Mouse (Mus musculus): Measurements from ENCODE around the gene Sox6. TPM values are rescaled to one million over a fixed set of nuclear protein-coding genes. Genes with fewer than 3 reads are reported as not detected.
A peak's percentile ranks its signal among the peaks of the same experiment; 100 is the strongest.

Sox6 gene
- polyA plus RNA-seq, 1 experiment from 2014 or later = 37.1 TPM

DNA sequence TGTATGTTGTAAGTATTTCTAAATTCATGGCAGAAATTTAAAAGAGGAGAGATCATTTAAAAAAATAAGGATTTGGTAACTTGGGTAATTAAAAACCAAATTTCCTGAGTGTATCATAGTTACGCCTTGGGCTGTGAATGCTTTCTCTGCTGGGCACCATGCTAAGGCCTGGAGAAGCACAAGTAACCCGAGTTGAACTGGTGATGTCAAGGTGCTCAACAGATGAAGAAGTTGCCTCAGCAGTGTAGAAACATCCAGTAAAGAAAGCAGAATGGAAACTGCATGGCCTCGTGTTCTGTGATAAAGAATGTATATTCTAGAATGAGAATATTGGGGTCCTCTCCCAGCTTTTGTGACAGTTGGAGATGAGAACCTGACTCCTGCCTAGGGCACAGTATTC, 85.5 kb downstream of the Sox6 start:
- ATAC-seq (replicated peaks; ENCODE audit: low FRiP score) (no peak), DNase-seq (ENCODE audit: low spot score) (no peak)
- H3K27ac ChIP-seq (ENCODE audit: low read depth, low read length) = no peak overlapping the region
- 72% methylated on average over 3 of the region's 3 CpGs for WGBS
- no peaks in the 10 kb centered on the region for H3K9me3 ChIP-seq (ENCODE audit: control insufficient read depth, low read length)
- H3K4me1 ChIP-seq (replicated peaks; ENCODE audit: control insufficient read depth, insufficient read depth, low read length) = peaks cover 8% of the 10 kb centered on the region; the same call in 1 of the 2 replicates
- no peak overlapping the region for H3K4me2 ChIP-seq
- H3K27me3 ChIP-seq (replicated peaks; ENCODE audit: control insufficient read depth, insufficient read depth, low read length) = no peaks in the 10 kb centered on the region
- H3K9ac ChIP-seq (ENCODE audit: low read depth, low read length) = no peak overlapping the region
- no peak overlapping the region for H3K4me3 ChIP-seq (ENCODE audit: low read depth, low read length)
- no peaks in the 10 kb centered on the region for H3K36me3 ChIP-seq (ENCODE audit: control insufficient read depth, insufficient read depth, low read length)

DNA sequence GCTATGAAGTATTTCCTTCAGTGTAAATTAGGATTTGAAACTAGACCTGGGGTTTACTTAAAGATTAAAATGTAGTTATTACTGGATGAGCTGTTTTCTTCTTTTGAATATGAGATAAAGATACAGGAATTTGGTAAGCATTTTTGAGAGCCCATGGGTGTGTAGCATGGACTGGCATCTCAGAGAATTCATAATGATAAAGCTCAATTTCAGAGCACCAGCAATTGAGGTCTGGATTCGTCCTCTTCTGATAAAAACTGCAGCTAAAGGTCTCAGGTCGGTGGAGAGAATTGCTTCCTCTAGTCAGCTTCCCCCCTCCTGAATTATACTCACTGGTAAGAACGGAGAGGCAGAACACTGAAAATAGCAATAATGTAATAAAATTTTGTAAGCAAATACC, 86.4 kb downstream of the Sox6 start:
- Histone ChIP-seq H3K27me3 (replicated peaks; ENCODE audit: control insufficient read depth, insufficient read depth, low read length) (no peaks in the 10 kb centered on the region), H3K36me3 (ENCODE audit: control insufficient read depth, insufficient read depth, low read length) (no peaks in the 10 kb centered on the region), H3K4me3 (ENCODE audit: low read depth, low read length) (no peak overlapping the region), H3K9ac (ENCODE audit: low read depth, low read length) (no peak overlapping the region), H3K4me1 (replicated peaks; ENCODE audit: control insufficient read depth, insufficient read depth, low read length) (peaks cover 8% of the 10 kb centered on the region; the same call in 1 of the 2 replicates), H3K9me3 (ENCODE audit: control insufficient read depth, low read length) (no peaks in the 10 kb centered on the region), H3K4me2 (peak overlapping the region; percentile 26; the same call in 1 of the 2 replicates), H3K27ac (ENCODE audit: low read depth, low read length) (peak overlapping the region; percentile 36; the same call in 1 of the 2 replicates)
- DNase-seq (ENCODE audit: low spot score) (no peak), ATAC-seq (replicated peaks; ENCODE audit: low FRiP score) (peak; percentile 80)
- WGBS = 23% methylated on average over 3 of the region's 3 CpGs

DNA sequence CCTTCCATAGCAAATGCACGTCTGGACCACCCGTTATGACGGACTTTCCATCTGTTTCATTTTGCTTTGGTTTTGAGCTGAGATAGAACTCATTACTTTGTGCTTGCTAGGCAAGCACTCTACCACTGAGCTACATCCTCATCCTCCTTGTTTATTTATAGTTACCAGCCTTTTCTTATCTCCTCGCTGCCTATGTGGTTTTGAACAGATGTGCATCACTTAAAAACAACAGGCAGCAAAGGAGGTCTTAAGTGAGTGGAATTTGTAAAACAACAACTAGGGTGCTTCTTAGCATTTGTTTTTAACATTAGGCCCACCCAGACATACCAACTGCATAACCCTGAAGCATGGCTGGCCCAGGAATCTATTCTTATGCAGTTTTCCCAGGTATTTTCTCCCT, 86.9 kb downstream of the Sox6 start:
- Histone ChIP-seq H3K9ac (ENCODE audit: low read depth, low read length) (no peak overlapping the region), H3K9me3 (ENCODE audit: control insufficient read depth, low read length) (no peaks in the 10 kb centered on the region), H3K36me3 (ENCODE audit: control insufficient read depth, insufficient read depth, low read length) (no peaks in the 10 kb centered on the region), H3K4me2 (no peak overlapping the region), H3K27me3 (replicated peaks; ENCODE audit: control insufficient read depth, insufficient read depth, low read length) (no peaks in the 10 kb centered on the region), H3K4me3 (ENCODE audit: low read depth, low read length) (no peak overlapping the region), H3K4me1 (replicated peaks; ENCODE audit: control insufficient read depth, insufficient read depth, low read length) (peaks cover 8% of the 10 kb centered on the region; the same call in 1 of the 2 replicates), H3K27ac (ENCODE audit: low read depth, low read length) (peak overlapping the region; percentile 70; the same call in 1 of the 2 replicates)
- WGBS = 53% methylated on average over 4 of the region's 4 CpGs
- ATAC-seq (replicated peaks; ENCODE audit: low FRiP score) = peak; percentile 90
- DNase-seq (ENCODE audit: low spot score) = no peak

DNA sequence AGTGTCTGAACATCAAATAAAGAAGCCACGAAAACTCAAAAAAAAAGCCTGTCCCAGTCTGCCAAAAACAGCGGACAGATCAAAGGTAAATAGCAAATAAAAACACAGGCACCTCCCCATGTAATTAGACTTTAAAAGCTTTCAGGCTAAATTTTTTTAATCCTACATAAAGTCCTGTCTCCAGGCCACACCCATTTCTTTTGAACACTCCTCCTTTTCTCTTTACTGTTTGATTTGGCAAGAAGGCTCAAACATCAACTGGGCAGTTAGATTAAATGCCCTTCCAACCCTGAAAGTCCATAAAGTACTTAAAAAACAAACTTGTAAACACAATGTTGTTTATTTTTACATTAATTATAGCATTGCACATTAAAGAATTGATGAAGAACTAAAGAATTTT, 90.7 kb downstream of the Sox6 start:
- Histone ChIP-seq H3K27ac (ENCODE audit: low read depth, low read length) (no peak overlapping the region), H3K36me3 (ENCODE audit: control insufficient read depth, insufficient read depth, low read length) (no peaks in the 10 kb centered on the region), H3K9me3 (ENCODE audit: control insufficient read depth, low read length) (no peaks in the 10 kb centered on the region), H3K4me2 (no peak overlapping the region), H3K4me3 (ENCODE audit: low read depth, low read length) (no peak overlapping the region), H3K27me3 (replicated peaks; ENCODE audit: control insufficient read depth, insufficient read depth, low read length) (no peaks in the 10 kb centered on the region), H3K9ac (ENCODE audit: low read depth, low read length) (no peak overlapping the region), H3K4me1 (replicated peaks; ENCODE audit: control insufficient read depth, insufficient read depth, low read length) (0 out of 2 replicates have a peak, but pooled peaks cover 4% of the 10 kb centered on the region)
- 81% methylated on average over 2 of the region's 2 CpGs for WGBS
- DNase-seq (ENCODE audit: low spot score) (no peak), ATAC-seq (replicated peaks; ENCODE audit: low FRiP score) (no peak)

DNA sequence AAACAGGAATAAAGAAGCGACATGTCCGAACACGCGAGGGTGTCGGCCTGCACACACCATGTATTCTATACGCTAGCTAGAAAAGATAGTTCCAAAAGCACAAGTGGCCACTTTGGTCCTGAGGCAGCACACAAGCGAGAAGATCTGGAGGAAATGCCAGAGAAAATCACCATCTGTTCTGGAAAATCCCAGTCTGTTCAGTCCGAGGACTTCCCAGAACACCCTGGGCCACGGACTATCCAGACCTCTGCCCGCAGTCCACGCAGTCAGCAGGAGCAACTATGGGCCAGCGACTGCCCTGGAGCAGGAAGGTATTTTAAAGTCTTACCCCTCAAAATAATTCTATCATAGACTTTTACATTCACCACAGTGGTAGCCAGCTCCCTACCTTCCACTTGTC, 92.0 kb downstream of the Sox6 start:
- Histone ChIP-seq H3K4me3 (ENCODE audit: low read depth, low read length) (no peak overlapping the region), H3K36me3 (ENCODE audit: control insufficient read depth, insufficient read depth, low read length) (no peaks in the 10 kb centered on the region), H3K27ac (ENCODE audit: low read depth, low read length) (no peak overlapping the region), H3K4me1 (replicated peaks; ENCODE audit: control insufficient read depth, insufficient read depth, low read length) (peaks cover 4% of the 10 kb centered on the region; the same call in 1 of the 2 replicates), H3K9ac (ENCODE audit: low read depth, low read length) (no peak overlapping the region), H3K27me3 (replicated peaks; ENCODE audit: control insufficient read depth, insufficient read depth, low read length) (no peaks in the 10 kb centered on the region), H3K4me2 (no peak overlapping the region), H3K9me3 (ENCODE audit: control insufficient read depth, low read length) (no peaks in the 10 kb centered on the region)
- ATAC-seq (replicated peaks; ENCODE audit: low FRiP score) (no peak), DNase-seq (ENCODE audit: low spot score) (no peak)
- WGBS = 92% methylated on average over 12 of the region's 12 CpGs

DNA sequence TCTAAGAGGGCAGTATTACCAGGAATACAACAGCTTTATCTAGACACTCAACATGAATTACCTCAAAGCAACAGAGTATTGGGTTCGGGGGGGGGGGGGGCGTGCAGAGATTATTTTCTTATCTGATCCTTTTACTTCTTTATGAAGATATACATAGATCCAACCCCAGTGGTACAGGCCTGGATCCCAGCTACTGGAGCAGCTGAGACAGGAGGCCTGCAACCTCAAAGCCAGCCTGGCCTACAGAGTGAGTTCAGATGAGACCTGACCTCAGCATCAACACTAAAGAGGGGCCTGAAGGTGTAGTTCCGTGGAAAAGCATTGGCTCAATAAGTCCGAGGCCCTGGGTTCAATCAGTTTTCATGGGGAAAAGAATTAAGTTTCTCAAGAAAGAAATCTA, 93.1 kb downstream of the Sox6 start:
- H3K4me1 ChIP-seq (replicated peaks; ENCODE audit: control insufficient read depth, insufficient read depth, low read length) = peaks cover 7% of the 10 kb centered on the region; the same call in 1 of the 2 replicates
- H3K9ac ChIP-seq (ENCODE audit: low read depth, low read length) = no peak overlapping the region
- 71% methylated on average over 4 of the region's 4 CpGs for WGBS
- no peaks in the 10 kb centered on the region for H3K27me3 ChIP-seq (replicated peaks; ENCODE audit: control insufficient read depth, insufficient read depth, low read length)
- H3K9me3 ChIP-seq (ENCODE audit: control insufficient read depth, low read length) = no peaks in the 10 kb centered on the region
- DNase-seq (ENCODE audit: low spot score) (no peak), ATAC-seq (replicated peaks; ENCODE audit: low FRiP score) (no peak)
- H3K36me3 ChIP-seq (ENCODE audit: control insufficient read depth, insufficient read depth, low read length) = no peaks in the 10 kb centered on the region
- H3K4me3 ChIP-seq (ENCODE audit: low read depth, low read length) = no peak overlapping the region
- H3K4me2 ChIP-seq = no peak overlapping the region
- H3K27ac ChIP-seq (ENCODE audit: low read depth, low read length) = no peak overlapping the region

DNA sequence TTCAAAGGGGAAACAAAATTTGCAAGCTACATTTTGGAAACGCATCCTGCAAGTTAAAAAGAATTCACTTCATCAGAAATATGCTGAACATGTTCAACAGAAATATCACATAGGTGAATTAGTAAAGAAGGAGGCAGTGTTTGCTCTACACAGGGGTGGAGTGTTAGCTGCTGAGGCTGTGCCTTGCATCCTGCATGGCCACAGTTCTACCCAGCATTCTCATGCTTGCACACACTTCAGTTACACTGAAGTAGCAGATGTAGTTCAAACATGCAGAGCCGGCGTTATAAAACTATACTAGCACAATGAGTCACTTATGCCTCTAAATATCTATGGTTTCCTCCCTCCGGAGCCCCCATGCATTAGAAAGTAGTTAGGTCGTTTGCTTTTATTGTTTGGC, 94.3 kb downstream of the Sox6 start:
- no peak overlapping the region for H3K4me2 ChIP-seq
- DNase-seq (ENCODE audit: low spot score) = no peak
- H3K4me1 ChIP-seq (replicated peaks; ENCODE audit: control insufficient read depth, insufficient read depth, low read length) = peaks cover 9% of the 10 kb centered on the region
- H3K27me3 ChIP-seq (replicated peaks; ENCODE audit: control insufficient read depth, insufficient read depth, low read length) = no peaks in the 10 kb centered on the region
- no peak overlapping the region for H3K4me3 ChIP-seq (ENCODE audit: low read depth, low read length)
- 85% methylated on average over 5 of the region's 5 CpGs for WGBS
- H3K36me3 ChIP-seq (ENCODE audit: control insufficient read depth, insufficient read depth, low read length) = no peaks in the 10 kb centered on the region
- no peak for ATAC-seq (replicated peaks; ENCODE audit: low FRiP score)
- no peak overlapping the region for H3K9ac ChIP-seq (ENCODE audit: low read depth, low read length)
- no peaks in the 10 kb centered on the region for H3K9me3 ChIP-seq (ENCODE audit: control insufficient read depth, low read length)
- no peak overlapping the region for H3K27ac ChIP-seq (ENCODE audit: low read depth, low read length)

DNA sequence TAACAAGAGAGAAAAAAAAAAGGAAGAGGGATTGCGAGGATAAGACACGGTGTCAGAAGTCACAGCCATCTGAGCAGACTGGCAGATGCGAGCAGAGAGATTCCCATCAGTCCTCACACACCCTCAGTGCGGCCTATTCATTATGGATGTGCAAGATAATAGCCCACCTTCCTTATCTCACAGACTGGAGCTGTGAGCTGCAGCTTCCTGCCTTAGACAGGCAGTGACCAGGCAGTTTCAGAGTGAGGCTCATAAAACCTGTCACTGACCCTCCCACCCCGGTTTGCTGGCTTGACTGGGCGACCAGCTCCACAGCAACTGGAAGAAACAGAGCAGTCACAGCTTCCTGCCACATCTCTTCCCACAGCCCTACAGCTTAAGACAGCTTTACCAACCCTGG, 96.8 kb downstream of the Sox6 start:
- Histone ChIP-seq H3K36me3 (ENCODE audit: control insufficient read depth, insufficient read depth, low read length) (no peaks in the 10 kb centered on the region), H3K27ac (ENCODE audit: low read depth, low read length) (peak overlapping the region; percentile 26; the same call in 1 of the 2 replicates), H3K4me3 (ENCODE audit: low read depth, low read length) (no peak overlapping the region), H3K4me2 (peak overlapping the region; percentile 3), H3K9me3 (ENCODE audit: control insufficient read depth, low read length) (no peaks in the 10 kb centered on the region), H3K9ac (ENCODE audit: low read depth, low read length) (no peak overlapping the region), H3K4me1 (replicated peaks; ENCODE audit: control insufficient read depth, insufficient read depth, low read length) (peaks cover 9% of the 10 kb centered on the region), H3K27me3 (replicated peaks; ENCODE audit: control insufficient read depth, insufficient read depth, low read length) (no peaks in the 10 kb centered on the region)
- DNase-seq (ENCODE audit: low spot score) (peak; percentile 41), ATAC-seq (replicated peaks; ENCODE audit: low FRiP score) (peak; percentile 100)
- 21% methylated on average over 6 of the region's 6 CpGs for WGBS

DNA sequence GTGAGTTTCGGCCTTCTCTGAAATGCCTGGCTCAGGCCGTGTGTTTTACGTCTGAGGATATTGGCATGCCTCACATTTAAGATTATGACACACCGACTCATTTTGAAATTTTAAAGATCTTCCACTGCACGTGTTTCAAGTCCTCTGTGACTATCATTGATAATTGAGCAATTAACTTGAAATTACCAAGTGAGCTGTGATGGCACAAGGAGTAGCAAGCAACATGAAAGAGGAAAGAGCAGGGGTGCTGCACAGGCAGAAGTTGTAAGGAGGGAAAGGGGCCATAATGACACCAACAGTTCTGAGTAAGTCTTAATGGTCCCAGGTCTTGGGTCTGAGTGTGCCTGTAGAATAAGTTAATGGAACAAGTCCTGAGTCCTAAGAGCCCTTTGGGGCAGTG, 99.3 kb downstream of the Sox6 start:
- H3K27me3 ChIP-seq (replicated peaks; ENCODE audit: control insufficient read depth, insufficient read depth, low read length) = no peaks in the 10 kb centered on the region
- no peak overlapping the region for H3K4me3 ChIP-seq (ENCODE audit: low read depth, low read length)
- no peak overlapping the region for H3K4me2 ChIP-seq
- no peaks in the 10 kb centered on the region for H3K9me3 ChIP-seq (ENCODE audit: control insufficient read depth, low read length)
- H3K4me1 ChIP-seq (replicated peaks; ENCODE audit: control insufficient read depth, insufficient read depth, low read length) = peaks cover 9% of the 10 kb centered on the region
- no peak overlapping the region for H3K27ac ChIP-seq (ENCODE audit: low read depth, low read length)
- DNase-seq (ENCODE audit: low spot score) = no peak
- 83% methylated on average over 5 of the region's 5 CpGs for WGBS
- H3K9ac ChIP-seq (ENCODE audit: low read depth, low read length) = no peak overlapping the region
- no peaks in the 10 kb centered on the region for H3K36me3 ChIP-seq (ENCODE audit: control insufficient read depth, insufficient read depth, low read length)
- ATAC-seq (replicated peaks; ENCODE audit: low FRiP score) = no peak

Data from liver, embryonic 11.5 days (tissue).